Mouse (Mus musculus) NIH3T3 (cell line): ENCODE data around the gene Dhps.
"Not testable (repeated sequence)": the region's sequence is repeated elsewhere in the genome, so short reads cannot be mapped to it uniquely, and the experiment has no call there.

Experiments used
- DNase-seq: peaks from one replicate; pipeline ENCODE4 v3.0.0-alpha.2; 2012; ENCODE audit warnings: low read depth

The Dhps gene

GRCm38 (mm10) chr8:85062603-85063002 is 9.0 kb upstream of the Dhps start:
- DNase-seq: no peak

GRCm38 (mm10) chr8:85065213-85065612 is 6.3 kb upstream of the Dhps start:
- peak; percentile 28 for DNase-seq

GRCm38 (mm10) chr8:85067155-85067554 is 4.4 kb upstream of the Dhps start:
- no peak for DNase-seq

- no peak for DNase-seq
Observed at GRCm38 (mm10) chr8:85067982-85068381, 3.6 kb upstream of the Dhps start, which contains the start of gene Gm5741. Gene Gm5741, minus strand, starts transcription at chr8:85067982.

GRCm38 (mm10) chr8:85071041-85071440 is 516 bp upstream of the Dhps start:
- peak; percentile 62 for DNase-seq

DNA sequence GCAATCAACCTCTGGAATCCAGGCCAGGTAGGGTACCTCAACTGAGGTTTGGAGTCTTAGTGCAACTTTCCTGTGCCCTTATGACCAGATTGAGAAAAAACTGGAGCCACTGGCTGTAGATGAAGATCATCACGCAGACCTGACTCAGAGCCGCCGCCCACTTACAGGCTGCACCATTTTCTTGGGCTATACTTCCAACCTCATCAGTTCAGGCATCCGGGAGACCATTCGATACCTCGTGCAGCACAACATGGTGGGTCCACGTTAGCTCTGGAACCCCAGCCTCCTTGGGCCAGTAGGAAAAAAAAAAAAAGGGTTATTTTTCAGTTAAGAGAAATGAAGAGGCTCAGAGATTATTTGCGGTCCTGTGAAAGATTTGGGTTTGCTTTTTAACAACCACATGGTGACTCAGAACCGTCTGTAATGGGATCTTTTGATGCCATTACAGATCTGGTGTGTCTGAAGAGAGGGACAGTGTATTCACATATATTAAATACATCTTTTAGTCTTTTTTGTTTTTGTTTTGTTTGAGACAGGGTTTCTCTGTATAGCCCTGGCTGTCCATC is 890 bp downstream of the Dhps start:
- peak; percentile 63 for DNase-seq

- DNase-seq: no peak
Observed at GRCm38 (mm10) chr8:85073041-85073612, 1.6 kb downstream of the Dhps start.

- DNase-seq: no peak
Observed at GRCm38 (mm10) chr8:85074167-85074566, 2.6 kb downstream of the Dhps start.

GRCm38 (mm10) chr8:85074617-85075016 is 3.1 kb downstream of the Dhps start:
- no peak for DNase-seq

- DNase-seq: peak; percentile 74
Observed at GRCm38 (mm10) chr8:85076001-85076400, 4.4 kb downstream of the Dhps start.

DNA sequence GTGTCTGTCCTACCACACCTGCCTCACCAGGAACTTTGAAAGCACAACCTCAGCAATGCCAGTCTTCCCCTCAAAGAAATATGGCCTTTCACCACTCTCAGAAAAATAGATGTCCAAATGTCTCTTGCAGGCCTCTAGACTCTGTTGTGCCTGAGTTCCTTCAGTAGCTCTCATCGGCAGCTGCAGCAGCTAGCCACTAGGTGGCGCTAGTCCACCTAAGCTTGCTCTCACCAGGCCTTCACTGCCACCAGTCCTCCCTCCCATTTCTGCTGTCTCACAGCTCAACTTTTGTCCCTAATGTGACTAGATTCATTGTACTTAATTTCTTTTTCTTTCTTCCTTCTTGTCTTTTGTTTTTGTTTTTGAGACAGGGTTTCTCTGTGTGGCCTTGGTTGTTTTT is 5.4 kb downstream of the Dhps start:
- peak; percentile 93 for DNase-seq

GRCm38 (mm10) chr8:85080214-85080531 is 8.6 kb downstream of the Dhps start:
- DNase-seq: no peak

DNA sequence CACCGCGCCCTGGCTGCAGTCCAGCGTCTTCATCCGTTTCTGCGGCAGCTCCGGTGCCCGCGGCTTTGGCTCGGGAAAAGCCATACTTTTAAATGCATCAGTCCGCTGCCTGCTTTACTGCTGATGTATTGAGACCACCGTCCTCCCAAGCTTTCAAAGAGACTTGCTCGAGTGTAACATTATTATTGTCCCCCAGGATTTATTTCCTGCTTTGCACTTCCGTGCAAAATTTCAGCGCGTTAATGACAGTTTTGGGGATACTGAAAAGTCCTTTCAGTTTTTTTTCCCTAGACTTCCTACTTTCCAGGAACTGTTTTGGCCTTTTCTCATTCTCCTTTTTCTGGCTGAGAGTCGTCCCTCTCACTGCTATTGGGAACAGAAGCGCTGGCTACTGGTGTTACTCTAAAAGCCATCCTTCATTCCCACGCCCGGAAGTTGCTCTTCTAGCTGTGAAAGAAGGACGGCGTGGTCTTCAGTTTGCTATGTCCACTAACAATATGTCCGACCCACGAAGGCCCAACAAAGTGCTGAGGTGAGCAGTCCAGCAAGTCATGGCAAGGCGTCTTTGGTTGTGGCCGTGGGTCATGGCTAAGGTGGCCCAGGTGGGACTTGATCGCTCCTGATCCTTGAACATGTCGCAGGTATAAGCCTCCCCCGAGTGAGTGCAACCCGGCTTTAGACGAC is 9.1 kb downstream of the Dhps start, which contains the start of gene Wdr83os:
Wdr83os (plus strand) TSS at position 209 of the 684 bp plus-strand sequence.
- peak; percentile 81 for DNase-seq

GRCm38 (mm10) chr8:85081216-85081555 is 9.6 kb downstream of the Dhps start, which contains the start of gene Wdr83:
Gene Wdr83, minus strand, starts transcription at chr8:85081306.
- peak; percentile 41 for DNase-seq

GRCm38 (mm10) chr8:85082169-85082568 is 10.6 kb downstream of the Dhps start:
- not testable (repeated sequence) for DNase-seq

DNA sequence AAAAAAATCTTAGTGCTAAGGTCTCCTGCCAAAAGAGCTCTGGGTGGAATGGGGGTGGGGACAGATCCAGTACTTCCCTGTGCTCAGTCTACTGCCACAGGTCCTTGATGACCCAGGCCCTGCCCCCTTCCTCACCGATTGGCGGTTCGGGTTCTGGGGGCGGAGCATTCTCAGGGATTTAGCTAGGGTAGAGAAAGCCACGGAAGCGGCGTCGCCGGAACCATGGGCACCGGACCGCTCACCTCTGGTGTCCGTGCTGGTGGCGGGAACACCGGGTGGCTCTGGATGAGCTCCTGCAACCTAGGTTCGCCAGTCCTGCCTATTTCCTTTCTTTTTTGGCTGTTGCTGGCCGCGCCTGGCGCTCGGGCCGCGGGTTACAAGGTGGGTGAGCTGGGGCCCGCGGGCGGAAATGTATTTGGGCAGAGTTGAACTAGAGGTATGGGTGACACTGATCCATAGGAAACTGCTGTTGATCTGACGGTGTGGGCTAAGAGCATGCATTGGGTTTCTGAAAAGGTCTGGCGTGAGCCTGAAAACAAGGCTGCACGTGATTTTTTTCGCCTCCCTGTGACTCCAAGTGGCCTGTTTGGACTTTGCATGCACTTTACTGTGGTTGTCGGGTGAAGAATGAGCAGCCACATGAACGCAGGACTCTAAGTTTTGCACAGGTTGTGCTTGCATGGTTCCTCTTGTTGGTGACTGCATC is 11.7 kb downstream of the Dhps start, which contains the start of gene Man2b1:
Man2b1 (plus strand) TSS at position 163 of the 706 bp plus-strand sequence.
- peak; percentile 91 for DNase-seq

DNA sequence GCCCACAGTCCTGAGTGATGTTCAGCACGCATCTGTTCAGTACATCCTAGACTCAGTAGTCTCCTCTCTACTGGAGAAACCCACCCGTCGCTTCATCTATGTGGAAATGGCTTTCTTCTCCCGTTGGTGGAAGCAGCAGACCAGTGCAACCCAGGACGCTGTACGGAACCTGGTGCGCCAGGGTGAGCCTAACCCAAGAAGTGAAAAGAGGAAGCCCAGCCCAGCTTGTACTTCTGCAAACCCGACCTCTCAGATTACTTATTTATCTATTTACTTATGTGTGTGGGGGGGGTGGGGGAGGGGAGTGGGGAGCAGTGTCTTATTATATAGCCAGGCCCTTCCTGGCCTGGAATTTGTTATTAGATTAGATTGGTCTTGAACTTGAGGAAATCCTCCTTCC is 13.1 kb downstream of the Dhps start:
- DNase-seq: no peak

DNA sequence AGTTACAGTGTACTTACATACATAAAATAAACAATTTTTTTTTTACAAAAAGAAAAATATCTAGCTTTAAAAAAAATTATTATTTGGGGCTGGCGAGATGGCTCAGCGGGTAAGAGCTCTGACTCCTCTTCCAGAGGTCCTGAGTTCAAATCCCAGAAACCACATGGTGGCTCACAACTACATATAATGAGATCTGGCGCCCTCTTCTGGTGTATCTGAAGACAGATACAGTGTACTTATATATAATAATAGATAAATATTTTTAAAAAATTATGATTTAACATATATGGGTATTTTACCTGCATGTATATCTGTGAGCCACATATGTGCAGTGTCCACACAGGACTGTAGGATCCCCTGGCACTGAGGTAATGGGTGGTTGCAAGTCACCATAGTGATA is 14.7 kb downstream of the Dhps start:
- no peak for DNase-seq

- peak; percentile 57 for DNase-seq
Observed at GRCm38 (mm10) chr8:85088771-85089170, 17.2 kb downstream of the Dhps start.

- no peak for DNase-seq
Observed at GRCm38 (mm10) chr8:85090856-85091255, 19.3 kb downstream of the Dhps start.

DNA sequence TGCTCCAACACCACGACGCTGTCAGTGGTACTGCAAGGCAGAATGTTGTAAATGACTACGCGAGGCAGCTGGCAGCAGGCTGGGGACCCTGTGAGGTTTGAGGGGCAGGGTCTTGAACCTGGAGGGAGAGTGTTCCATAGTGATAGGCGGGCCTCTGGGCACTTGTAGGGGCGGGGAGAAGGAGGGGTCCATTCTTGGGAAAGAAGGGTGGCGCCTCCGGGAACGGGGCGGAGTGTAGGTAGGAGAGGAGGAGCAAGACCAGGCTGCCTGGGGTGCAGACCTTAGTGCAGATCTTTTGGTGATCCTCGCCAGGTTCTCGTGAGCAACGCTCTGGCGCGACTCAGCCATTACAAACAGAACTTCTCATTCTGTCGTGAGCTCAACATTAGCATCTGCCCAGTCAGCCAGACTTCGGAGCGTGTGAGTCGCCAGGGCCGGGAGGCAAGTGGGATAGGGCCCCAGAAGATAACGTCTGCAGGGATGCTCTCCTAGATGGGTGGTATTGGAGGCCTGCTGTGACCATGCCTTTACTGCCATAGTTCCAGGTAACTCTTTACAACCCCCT is 20.1 kb downstream of the Dhps start:
- no peak for DNase-seq

DNA sequence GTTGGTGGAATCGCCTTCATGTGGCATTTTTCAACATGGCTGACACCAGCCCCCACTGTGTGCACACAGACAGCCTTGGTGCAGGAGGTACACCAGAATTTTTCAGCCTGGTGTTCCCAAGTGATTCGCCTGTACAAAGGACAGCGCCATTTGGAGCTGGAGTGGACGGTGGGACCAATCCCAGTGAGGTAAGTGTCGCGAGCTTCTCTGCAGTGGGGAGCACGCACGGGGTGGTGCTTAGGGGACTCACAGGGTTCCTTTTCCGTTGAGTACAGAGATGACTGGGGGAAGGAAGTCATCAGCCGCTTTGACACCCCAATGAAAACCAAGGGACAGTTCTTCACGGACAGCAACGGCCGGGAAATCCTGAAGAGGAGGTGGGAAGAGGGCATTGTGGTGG is 23.5 kb downstream of the Dhps start:
- no peak for DNase-seq

GRCm38 (mm10) chr8:85095566-85095965 is 24.0 kb downstream of the Dhps start:
- no peak for DNase-seq
